ENCODE assay signal across 1 mouse cellular context in the genomic region with DNA sequence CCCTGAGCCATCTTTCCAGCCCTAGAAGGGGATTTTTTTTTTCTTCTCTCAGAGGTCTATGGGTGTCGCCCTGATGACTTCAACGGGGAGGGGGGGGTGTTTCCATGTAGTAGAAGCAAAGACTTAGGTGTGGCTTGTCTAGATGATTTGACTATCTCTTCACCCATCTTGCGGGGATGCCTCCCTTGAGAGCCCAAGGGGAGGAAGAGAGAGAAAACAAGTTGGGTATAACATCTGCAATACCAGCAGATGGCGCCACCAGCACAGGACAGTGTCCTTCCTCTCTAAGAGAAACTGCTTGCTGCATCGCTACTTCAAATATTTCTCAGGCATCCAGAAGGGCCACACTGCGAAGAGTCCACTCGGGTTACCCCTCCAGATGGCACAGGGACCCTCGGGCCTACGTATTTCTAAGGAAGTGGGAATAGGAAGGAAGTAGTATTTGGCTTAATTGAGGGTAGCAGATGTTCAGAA.
TF ChIP-seq lines count a peak whose summit lies in the region.

No protein-coding gene starts in this region.

TF ChIP-seq in MEL, 35 proteins besides CTCF, POLR2A, EP300 and RAD21 (continued from another document):
- TF ChIP-seq JUND (IDR thresholded peaks at IDR 0.05; ENCODE audit: low read depth, low read length) (no peak), RCOR1 (IDR thresholded peaks at IDR 0.05; ENCODE audit: low read depth, low read length) (no peak), MAFK (IDR thresholded peaks at IDR 0.05; ENCODE audit: borderline replicate concordance, low read depth, low read length) (no peak)
